In the genomic region with DNA sequence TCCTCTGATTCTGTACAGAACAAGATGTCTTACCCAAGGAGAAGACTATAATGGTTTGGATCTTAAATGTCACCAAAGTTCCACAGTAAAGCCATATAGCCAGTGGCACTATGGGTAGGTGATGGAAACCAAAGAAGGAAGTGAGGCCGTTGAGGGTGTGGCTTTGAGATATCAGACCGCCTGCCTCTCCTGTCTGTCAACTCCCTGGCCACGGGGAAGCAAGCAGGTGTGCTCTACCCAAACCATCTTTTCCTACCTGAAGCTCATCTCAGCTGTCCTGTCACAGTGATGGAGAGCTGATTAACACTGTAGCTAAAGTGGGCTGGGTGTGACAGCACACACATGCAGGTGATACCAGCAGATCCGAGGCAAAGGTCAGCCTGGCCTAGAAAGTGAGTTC, we compare ENCODE assay signal across 1 mouse cellular context.
TF ChIP-seq lines count a peak whose summit lies in the region.

No protein-coding gene starts in this region.

TF ChIP-seq in CH12.LX, 34 proteins besides CTCF, POLR2A, EP300 and RAD21 (continued from another document):
- TF ChIP-seq HCFC1 (IDR thresholded peaks at IDR 0.05; ENCODE audit: low read depth, low read length) (no peak), GABPA (IDR thresholded peaks at IDR 0.05; ENCODE audit: insufficient replicate concordance, low read depth, low read length) (no peak), MEF2A (IDR thresholded peaks at IDR 0.05; ENCODE audit: borderline replicate concordance, low read depth, low read length) (no peak), MXI1 (IDR thresholded peaks at IDR 0.05; ENCODE audit: low read depth, low read length) (no peak), IRF4 (IDR thresholded peaks at IDR 0.05; ENCODE audit: low read depth, low read length) (no peak), CHD1 (IDR thresholded peaks at IDR 0.05; ENCODE audit: low read depth, low read length) (no peak), E2F4 (IDR thresholded peaks at IDR 0.05; ENCODE audit: insufficient replicate concordance, low read depth, low read length) (no peak), MAFK (IDR thresholded peaks at IDR 0.05; ENCODE audit: insufficient replicate concordance, low read length) (no peak)
